Mouse (Mus musculus) lung, postnatal 4 days (tissue): ENCODE data around the gene Rab4a.

ENCODE experiments used
- DNase-seq, 2 experiments: peaks; one replicate each; pipeline ENCODE4 v3.0.0; 2021

The Rab4a gene

DNA sequence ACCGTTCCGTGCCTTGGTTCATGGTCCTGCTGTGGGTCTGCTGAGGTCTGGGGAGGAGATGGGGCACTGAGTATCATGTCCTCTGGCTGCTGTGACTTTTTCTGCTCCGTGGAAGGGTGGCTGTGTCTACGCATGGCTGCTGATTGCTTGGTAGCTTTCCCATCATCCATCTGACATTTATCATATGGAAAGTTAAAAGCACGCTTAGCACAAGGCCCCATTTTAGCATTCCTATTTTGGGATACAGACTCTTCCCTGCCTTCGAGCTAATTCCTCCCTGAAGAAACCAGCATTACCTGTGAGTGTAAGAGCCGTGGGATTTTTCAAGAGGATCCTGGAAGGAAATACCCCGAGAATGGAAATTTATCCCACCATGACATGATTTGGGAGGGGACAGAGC is 11.2 kb downstream of the Rab4a start:
- DNase-seq: no peak

DNA sequence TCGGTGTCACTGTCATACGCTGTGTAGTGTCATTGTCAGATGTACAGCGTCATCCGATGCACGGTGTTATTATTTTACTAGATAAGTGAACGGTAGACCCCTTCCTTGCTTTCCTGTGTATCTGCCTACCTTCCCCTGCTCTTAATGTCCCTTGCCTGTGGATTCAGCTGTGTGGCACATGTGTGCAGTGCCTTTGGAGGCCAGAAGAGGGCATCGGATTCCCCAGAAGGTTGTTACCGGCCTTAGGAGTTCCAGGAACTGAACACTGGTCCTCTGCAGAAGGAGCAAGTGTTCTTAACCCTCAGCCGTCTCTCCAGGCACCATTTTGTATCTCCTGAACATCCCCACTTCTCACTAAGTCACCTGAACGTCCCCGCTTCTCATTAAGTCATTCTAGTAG is 12.0 kb downstream of the Rab4a start:
- DNase-seq: no peak

DNA sequence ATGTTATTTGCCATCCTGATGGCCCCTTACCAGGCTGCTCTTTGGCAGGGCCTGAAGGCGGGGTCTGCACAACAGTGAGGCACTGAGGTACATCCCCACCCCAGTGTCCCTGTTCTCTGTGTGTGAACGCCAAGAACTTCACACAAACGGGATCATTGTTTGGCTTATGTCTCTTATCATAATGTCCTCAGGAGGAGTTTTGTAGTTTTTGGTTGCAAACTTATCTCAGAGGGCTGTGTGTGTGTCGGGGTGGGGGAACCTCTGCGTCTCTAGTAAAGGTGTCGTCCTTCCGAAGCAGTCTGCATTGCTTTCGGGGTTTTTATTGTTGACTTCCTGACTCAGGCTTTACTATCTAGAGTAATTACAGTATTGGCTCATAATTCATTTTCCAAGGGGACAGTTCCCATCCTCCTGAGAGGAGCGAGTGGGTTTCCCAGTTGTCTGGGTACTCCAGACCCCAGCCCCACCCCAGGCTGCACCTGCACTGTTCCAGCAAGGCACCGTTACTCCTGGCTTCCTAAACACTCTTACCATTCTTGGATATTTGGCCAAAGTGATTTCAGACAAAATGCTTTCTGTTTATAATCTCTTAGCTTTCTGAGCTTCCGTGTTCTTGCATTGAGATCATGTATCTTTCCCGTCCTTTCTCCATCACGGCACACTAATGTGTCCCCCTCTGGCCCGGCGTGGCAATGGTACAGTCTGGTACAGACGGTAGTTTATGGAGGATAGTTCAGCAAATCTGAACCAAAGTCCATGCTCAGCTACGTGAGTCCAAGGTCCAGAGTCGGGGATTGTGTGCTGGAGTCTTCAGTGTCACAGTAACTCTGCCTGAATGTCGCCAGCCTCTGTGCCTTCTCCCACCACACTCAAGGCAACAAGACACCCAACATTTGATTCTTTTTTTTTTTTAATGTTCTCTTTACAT is 14.2 kb downstream of the Rab4a start:
- no peak for DNase-seq

DNA sequence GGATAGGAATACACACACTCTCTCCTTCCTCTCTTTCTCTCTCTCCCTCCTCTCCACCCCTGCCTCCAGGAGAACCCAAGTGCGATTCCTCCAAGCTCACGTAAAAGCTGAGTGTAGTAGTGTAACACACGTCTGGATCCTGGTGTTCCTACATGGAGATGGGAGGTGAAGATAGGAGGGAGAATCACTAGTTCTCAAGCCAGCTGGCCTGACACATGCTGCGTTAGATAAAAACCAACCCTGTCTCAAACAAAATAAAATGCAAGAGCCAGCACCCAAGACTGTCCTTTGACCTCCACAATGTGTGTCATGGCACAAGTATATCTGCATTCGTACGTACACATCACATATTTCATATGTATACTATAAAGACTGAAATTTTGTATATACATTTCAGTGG is 15.0 kb downstream of the Rab4a start:
- DNase-seq: no peak

DNA sequence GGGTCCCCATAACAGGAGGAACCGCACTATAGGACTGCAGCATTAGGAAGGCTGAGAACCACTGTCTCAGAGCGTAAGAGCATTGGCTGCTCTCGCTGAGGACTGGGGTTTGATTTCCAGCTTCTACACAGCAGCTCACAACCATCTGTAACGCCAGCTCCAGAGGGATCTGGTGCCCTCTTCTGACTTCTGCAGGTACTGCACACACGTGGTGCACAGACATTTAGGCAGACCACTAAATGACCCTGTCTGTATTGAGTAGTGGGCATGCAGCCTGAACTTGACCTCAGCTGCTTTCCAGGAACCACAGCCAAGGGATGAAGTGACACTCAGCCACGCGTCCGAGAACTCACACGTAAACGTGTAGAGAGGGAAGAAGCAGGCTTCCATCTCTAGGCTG is 17.3 kb downstream of the Rab4a start:
- DNase-seq: no peak

DNA sequence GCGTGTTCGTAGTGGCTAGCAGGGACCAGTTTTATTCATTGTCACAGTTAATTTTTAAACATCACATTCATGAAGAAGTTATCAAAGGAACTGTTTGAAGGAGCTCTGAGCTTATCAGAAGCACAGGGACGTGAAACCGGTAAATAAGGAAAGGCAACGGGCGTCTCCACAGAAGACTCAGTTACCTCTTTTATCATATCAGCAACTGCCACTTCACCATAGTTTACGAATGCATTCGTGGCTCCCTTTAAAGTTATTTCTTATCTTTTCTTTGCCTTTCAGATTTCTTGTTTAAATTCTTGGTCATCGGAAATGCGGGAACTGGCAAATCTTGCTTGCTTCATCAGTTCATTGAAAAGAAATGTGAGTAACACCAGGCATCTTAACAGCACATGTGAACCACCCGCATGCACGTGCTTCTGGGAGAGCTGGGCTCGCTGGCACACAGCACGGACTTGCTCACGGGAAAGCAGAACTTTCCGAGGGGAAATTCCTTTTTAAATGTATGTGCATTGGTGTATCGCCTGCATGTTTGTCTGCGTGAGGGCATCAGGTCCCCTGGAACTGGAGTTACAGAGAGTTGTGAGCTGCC is 17.8 kb downstream of the Rab4a start:
- no peak for DNase-seq

DNA sequence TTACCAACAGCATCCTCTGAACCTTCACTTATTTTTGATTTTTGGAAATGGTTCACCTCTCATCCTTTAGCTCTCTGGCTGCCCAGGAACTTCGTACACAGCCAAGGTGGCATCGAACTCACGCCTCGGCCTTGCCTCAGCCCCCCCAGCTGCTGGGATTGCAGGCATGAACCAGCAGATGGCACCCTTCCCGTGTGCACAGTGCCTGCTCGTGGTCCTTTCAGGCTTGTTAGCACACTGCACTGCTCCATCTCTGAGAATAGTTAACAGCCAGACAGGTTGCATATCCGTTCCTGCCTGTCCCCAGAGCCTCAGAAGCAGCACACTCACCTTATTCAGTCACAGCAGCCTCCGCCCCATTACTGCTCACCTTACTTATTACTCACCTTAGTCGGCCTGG is 20.2 kb downstream of the Rab4a start:
- no peak for DNase-seq

DNA sequence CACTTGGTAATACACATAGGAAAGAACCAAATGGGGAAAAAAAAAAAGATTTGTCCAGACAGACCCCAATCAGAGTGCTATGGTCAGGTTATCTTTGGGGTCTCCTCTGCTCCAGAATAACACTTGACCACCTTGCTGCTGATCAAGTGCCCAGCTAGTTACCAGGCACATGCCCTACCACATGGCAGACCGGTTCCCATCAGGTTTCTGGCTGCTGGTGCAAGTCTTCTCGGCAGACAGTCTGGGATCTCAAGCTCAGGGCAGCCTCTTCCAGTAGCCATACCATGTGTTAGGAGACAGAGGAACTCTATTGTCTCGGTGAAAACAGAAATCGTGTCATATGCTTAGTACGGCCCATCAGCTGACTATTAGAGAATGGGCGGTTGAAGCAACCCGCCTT is 21.0 kb downstream of the Rab4a start:
- DNase-seq: no peak

DNA sequence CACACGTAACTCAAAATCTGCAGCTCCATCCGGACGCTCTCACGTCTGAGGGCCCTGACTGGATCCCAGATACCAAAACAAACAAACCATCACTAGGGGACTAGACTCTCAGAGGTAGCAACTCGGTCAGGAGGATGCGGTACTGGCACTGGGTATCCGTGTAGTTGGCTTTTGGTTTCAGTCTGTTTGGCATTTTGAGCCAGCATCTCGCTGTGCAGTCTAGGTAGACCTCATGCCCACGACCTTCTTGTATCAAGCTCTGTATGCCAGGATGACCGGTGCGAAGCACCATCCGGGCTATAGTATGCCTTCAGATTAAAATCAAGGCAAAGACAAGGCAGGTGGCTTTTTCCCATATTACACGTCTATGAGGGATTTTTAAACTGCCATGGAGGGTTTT is 21.7 kb downstream of the Rab4a start:
- no peak for DNase-seq

DNA sequence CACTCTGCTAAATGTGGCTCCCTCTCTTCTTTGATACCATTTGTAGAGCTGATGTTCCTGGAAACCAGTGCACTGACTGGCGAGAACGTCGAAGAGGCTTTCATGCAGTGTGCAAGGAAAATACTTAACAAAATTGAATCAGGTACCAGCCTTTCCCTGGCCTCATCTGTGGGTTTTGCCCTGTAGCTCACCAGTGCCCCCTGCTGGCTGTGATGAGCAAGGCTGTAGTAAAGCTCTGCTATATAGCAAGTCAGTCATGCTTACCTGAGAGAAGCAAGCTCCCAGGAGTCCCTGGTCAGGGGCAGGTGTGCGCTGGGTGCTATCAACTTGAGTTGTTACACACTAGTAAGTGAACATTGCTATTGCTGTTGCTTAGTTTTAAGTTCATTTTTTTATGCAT is 27.0 kb downstream of the Rab4a start:
- DNase-seq: peak; percentile 42 to 63

DNA sequence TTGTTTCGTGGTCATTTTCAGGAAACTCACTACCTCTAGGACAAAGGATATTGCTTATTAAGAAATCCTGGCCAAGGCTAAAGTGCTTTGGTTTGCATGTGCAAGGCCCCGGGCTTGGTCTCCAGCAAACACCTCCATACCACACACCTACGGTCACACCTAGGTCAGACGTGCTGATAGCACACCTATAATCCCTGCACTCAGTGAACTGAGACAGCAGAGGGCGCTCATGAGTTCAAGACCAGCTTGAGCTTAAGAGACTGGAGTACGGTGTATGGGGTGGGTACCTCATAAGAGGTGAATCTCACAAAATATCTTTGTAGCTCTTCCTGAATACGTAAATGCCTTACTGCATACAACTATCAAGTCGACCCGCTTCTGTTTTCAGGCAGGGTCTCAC is 29.7 kb downstream of the Rab4a start:
- DNase-seq: peak in 1 of 2 experiments; percentile 57

DNA sequence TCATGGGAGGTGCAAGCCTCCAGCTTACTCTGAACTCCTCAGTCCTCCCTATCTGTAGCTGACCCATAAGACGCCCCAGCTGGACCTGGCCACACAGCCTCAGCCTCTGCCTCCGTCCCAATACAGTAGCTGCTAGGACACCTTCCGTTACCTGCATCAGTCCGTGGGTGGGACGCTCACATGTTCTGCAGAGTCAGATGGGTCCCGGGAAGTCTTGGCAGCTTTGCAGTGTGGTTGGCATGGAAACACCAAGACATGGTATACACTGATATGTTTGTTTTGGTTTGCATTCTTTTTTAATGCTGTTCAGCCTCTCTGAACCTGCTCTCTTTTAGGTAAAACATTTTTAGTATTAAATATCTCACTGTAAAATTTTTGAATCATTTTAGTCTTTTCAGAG is 30.6 kb downstream of the Rab4a start:
- DNase-seq: no peak

DNA sequence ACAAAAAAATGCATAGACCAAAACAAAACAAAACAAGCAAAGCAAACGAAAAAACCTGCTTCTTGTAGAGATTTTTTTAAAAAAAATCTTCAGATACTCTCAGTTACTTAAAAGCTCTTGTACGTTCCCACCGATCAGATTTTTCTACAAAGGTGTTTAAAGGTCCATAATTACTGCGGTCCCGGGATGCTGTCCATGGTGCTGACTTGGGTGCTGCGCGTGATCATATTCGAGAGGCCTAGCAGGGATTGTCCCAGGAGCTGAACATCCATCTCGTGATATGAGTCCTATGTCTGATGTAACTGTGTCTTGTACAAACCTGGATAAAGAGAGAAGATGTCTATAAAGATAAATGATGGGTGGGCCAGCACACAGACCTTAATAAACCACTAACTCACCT is 32.7 kb downstream of the Rab4a start:
- DNase-seq: no peak

DNA sequence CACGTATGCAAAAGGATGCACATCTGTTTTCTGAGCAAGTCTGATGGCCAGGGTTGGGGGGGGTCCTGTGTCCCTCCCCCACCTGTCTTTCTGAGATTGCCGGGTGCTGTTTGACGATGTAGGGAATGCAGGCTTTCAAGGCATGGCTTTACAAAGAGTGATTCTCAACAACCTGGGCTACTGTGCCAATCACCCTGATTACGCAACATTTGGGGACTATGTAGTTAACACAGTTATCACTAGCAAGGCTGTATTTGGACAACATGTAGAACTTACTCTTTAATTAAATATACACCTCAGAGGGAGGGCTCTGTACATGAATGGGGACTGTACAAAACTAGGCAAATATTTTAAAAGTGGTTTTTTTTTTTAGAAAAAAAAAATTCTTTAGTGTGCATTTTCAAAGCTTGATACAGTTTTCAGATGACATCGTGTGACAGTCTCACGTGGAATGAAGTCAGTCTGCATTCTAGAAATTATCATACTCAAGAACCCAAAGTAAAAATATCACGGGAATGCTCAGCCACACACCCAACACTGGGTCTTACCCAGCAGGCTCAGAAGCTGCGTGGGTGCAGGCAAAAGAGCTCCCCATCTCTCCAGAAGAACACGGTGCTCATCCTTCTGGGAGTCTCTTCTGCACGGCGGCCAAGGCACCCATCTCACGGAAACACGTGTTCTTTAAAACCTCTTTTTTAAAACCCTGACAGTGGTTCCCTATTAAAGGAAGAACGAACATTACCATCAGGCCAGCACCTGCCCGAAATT is 35.0 kb downstream of the Rab4a start:
- no peak for DNase-seq

DNA sequence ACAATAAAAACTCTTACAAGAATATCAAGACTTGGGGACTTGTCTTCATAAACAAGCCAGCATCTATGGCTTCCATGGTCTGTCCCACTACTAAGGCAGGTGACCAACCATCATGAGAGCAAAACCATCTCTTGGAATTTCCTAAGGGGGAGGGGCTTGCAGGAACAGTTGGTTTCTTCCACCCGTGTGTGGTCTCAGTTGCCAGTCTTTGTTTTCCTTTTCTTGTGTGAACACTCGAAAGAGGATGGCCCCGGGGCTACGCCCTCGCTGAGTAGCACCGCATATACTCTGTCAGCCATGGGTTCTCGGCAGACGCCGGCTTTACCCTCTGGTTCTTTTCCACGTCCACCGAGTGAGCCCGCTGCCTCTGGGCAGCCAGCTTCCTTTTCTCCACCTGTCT is 36.3 kb downstream of the Rab4a start:
- no peak for DNase-seq

DNA sequence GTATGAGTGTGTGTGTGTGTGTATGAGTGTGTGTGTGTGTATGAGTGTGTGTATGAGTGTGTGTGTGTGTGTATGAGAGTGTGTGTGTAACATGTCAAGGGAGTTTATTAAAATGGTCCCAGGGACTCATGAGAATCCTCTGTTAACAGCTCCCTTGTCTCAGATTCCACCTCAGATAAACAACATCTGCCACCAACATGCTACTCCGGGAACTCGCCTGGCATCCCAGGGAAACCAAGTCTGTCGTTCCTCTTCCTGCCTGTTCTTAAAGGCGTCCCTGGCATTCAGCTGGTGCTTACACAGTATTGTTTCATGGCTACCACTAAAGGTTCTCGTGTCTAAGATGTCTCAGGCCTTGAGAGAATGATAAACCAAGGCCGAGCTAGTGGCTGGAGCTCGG is 38.6 kb downstream of the Rab4a start:
- DNase-seq: no peak

DNA sequence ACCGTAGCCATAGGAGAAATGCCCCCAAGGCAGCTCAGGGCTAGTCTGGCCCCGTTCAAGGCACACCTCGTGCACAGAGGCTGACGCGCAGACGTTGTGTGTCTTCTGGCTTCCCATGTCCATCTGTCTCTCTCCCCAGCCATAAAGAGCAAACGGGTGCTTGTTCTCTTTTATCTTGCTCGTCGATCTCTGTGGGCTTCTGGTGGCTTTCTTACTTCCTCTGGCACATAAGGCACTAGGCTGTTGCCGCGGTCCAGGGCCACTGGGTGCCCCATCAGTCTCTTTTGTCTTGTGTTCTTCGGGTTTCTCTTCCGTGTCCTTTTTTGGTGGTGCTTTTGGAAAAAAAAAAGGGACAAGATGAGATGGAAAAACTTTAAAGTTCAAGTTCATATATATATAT is 39.3 kb downstream of the Rab4a start:
- DNase-seq: no peak

DNA sequence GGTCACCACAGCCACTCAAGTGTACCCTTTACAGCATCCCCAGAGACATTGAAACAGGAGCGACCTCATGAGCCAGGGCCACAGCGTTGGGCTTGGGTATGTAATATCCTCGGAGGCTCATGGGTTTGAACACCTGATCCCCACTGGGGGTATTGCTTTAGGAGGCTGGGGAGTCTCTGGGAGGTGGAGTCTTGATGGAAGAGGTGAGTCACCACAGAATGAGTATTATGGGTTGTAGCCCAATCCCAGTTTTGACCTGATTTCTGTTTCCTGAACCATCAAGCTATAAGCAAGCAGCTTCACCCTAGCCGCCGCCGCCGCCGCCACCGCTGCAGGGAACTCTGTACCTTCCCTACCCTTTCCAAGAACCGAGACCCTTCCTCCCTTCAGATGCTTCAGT is 40.2 kb downstream of the Rab4a start:
- no peak for DNase-seq

DNA sequence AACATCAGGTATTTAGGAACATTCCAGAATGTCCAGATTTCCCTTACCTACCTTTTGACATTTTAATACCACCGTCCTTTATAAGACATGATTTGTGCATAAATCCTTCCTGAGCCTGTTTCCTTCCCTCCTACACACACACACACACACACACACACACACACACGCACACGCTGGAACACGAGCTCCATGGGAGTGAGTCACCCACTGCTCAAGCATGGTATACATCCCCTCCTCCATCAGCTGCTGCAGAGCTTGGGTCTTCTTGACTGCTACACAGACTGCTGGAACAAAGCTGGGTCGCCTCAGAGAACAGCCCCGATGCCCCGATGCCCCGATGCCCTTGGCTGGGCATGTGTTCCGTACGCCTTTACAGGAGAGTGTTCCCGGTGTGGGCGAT is 40.7 kb downstream of the Rab4a start:
- DNase-seq: no peak

DNA sequence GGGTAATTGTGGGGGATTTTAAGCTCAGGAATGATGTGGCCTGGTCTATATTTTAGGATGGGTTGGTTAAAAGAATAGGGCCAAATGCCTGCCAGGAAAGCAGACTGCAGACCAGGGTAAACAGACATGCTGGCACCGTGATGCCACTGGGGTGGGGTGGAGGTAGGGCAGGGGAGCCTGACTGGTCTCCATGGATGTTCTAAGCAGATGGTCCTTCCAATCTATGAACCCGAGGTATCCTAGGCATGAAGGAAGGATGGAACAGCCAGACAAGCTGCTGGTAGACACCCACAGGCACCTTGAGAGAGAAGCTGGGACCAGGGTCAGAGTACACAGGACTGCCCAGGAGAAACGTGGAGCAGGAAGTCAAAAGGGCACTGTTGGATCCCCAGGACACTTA is 41.8 kb downstream of the Rab4a start:
- no peak for DNase-seq

DNA sequence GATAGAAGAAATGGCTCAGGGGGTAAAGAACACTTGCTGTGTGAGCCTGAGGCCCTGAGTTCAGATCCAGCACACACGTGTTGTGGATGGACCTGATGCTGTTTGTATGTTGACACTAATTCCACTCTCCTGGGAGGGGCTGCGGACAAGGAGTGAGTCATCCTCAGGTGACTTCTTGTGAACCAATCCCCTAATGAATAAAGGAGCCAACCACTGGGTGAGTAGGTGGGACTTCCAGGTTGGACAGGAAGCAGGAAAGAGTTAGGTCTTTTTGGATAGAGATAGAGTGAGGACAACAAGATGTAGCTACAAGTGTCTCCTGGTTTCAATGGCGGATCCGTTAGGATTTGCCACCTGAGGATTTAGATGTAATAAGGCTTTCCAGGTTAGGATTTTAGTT is 43.6 kb downstream of the Rab4a start:
- no peak for DNase-seq

DNA sequence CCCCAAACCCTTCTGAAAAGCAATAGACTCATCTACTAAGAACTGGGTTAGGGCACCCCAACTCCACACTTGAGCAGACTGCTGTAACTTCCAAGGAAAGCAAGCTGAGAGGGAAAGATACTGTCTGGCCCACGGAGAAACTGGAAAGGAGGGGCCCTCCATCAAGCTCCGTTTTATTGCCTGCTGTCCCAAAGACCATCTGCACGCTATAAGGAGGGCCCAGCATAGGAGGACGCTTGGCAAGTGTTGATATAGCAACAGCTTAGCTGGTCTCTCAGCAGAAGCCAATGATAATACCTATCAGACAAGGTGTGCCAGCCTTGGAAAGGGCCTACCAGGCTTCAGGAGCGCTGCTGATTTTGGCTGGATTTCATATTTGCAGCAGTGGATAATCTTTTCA is 45.8 kb downstream of the Rab4a start:
- DNase-seq: no peak

DNA sequence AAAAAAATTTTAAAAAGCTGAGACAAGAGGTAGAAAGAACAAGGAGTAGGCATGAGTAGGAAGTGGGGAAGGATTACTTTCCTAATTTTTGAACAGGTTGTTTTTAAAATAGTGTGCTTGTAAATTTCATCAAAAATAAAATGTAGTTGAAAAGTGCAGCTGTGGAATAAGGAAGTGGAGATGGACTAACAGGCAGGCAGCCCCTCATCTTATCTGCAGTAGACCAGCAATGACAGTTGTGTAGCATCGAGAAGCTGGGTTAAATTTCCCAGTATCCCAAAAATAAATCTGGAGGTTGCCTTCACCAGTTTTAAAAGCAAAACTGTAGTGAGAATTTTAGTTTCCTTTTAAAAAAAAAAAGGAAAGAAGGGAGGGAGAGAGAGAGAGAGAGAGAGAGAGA is 48.5 kb downstream of the Rab4a start:
- DNase-seq: no peak
